Mouse (Mus musculus) heart, postnatal 4 days (tissue): ENCODE measurements around the gene Fhdc1. TPM values are rescaled to one million over a fixed set of nuclear protein-coding genes. Genes with fewer than 3 reads are reported as not detected.
A peak's percentile ranks its signal among the peaks of the same experiment; 100 is the strongest.

Experiments used
- DNase-seq: peaks from one replicate; pipeline ENCODE4 v3.0.0; 2021
- total RNA-seq, 2 experiments: library from RNA; stranded (reverse); gene quantifications; 2 replicates each; pipeline ENCODE4 v1.2.3; 2021

Gene Fhdc1
- total RNA-seq: 1 to 10 TPM; 1.0 to 1.3 TPM

DNA sequence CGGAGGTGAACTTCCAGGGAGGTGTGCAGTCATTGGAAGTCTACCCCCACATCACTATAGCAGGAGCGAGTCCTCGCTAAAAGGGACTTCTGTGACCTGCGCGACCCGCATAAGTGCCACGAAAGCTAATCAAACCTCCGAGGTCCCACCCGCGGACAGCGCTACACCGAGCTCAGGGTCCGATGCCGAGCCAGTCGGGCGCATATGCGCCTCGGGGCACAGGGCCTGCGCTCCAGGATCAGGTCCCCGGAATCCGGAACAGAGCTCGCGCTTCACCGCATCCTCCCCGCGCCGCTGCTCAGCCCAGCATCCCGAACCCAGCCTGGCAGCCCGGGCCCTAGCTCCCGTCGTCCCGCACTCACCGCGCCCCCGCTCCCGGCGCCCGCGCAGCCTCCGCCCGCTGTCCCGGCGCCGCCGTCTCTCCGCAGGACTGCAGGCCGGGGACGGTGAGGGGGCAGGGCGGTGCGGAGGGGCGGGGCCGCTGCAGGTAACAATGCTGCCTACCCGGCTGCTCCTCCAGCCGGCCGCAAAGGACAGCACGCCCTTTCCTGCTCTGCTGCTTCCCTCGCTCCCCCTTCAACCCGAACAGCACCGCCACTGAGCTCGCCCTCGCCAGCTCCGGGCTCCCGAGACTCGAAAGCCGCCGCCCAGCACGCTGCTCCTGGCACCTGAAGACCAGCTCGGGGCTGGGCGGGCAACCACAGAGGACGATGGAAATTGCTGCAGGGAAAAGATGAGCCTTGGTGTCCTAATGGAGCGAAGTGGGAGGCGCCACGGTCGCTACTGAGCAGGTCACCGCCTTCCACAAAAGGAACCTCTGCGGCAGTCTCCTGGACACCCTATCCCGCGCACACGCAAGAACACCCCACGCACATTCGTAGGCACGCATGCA, at the start of gene Fhdc1:
TSS of gene Fhdc1 (minus strand) at position 424 of the 892 bp plus-strand sequence.
- DNase-seq: peak; percentile 52

DNA sequence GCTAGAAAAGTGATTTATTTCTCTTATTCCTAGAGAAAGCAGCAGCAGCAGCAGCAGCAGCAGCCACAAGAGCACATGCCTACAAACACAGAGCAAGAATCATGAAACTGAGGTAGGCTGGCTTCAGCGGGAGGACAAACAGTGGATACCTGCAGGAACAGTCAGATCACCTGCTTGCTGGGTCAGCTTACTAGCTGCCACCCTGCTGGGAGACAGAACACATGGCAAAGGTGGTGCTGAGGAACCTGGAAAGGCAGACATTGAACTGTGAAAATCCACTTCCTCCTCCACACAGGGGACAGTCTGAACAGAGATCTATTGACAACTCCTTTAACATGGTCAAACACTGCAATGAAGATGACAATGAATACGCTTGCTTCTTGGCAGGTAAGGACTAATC, 48.8 kb upstream of the Fhdc1 start:
- DNase-seq: no peak

DNA sequence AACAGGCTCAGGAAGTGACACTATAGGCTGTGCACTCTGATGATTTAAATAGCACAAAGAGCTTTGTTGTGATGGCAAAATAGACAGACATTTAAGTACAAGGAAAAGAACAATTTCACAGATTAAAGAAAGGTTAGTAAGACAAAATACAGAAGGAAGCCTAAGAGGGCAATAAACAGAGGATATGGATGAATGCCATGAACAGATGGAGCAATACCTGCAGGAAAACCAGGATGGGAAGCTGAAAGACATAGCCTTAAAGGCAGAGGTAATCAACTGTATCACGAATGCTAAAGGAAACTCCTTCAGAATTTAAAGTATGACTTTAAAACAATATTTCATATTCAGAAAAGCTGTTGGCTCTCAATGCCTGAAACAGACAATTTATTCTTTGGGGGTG, 44.7 kb upstream of the Fhdc1 start:
- no peak for DNase-seq

DNA sequence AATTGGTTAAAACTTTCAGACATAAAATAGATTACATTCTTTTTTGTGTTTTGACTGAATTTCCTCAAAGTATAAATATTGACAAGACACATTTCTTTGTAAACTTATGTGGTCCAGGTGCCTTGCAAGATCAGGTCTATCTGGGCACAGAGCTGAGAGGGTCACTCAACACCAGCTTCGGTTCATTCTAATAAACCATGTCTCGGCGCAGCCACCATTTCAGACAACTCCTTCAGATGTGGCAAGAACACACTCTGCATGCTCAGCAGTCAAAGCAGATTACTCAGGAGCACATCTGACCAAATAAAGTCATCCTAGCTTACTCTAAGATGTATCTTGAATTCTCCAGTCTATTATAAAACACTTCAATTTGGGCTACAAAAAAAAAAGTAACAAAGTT, 35.9 kb upstream of the Fhdc1 start:
- DNase-seq: no peak

DNA sequence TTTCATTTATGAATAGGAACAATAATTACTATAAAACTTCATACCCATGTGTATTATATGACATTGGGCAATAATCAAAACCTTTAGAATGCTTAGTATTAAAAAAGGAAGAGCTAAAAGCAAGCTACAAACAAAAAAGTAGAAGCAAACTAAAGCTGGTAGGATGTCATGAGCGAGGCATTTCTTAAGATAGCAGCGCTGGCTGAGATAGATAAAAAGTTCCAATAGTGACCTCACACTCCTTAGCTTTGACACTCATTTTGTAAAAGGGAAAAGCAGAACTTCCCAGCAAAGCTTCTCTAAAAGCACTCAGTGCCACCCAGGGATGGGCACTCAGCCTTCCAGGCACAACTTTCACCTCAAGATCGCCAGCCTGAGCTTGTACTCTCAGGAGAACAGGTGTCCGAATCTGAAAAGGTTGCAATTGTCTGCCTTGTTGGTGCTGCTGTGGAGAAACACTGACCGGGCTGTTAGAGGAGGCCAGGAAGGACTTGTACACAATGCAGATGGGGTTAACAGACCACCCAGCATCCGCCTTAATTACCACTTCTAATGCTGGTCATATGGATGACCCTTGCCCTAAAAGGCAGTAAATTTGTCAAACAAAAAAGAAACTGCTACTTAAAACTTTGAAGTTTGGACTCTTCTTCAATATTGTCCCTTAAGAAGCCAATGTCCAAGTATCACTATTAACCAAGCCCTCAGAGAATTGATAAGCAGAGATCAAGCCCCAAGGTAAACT, 32.7 kb upstream of the Fhdc1 start:
- DNase-seq: no peak

DNA sequence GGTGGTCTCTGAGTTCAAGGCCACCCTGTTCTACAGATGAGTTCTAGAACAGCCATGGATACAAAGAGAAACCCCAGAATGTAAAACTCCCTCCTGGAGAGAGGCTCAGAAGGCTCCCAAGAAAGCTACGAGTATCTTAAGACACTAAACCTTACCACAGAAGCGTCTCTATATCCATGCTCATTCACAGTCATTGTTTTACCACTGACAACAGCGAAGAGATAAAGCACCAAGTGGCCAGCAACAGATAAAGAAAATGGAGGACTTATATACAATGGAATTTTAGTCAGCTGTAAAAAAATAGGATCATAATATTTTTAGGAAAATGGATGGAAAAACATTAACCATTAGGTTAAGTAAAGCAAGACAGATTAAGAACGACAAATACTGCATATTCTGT, 25.0 kb upstream of the Fhdc1 start:
- no peak for DNase-seq

DNA sequence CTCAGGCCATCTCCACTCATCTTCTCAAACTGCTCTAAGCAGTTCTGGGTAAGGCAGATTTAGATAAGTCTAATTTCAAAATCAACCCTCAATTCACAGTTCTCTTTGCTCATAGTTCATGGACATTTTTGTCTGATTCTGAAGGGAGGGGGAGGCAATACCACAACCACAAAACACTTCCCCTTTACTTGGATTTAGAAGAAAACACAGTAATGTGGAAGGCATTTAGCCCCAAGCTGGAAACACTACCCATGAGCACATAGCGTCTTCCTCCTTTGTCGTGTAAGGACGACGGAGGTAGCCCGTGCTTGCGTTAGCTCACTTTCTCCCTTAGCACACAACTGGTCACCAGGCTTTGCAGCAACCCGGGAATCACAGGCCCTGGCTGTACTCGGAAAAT, 24.1 kb upstream of the Fhdc1 start:
- DNase-seq: no peak

DNA sequence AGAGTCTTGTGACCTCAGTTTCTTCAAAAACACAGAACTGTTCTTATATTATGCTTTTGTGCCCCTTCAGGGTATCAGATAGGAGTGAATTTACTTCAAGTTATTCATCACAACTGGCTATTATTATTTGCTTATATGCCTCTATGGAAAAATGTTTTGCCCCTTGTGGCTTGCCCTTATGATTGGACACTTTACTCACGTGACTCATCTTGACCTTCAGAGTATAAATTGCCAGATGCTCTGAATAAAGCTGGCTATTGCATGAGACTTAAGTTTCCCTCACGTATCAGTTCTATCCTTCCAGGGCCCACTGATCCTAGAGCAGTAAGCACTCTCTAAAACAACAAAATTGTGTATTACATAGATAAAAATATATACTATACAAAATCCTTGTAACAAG, 21.9 kb upstream of the Fhdc1 start:
- no peak for DNase-seq

DNA sequence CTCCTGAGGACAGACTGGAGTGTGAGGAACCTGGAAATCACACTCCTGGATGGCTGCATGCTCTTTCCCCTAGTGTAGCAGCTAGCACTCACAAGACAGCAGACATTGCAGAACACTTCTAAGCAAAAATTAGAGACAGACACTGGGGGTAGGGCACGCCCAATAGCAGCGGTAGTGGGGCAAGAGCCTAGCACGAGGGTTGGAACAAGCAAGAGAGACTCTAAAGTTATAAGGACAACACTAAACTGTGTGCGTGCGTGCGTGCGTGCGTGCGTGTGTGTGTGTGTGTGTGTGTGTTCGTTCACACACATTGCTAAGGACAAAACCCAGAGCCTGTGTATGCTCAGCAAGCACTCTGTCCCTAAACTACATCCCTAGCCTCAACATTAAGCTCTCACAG, 20.3 kb upstream of the Fhdc1 start:
- DNase-seq: no peak

DNA sequence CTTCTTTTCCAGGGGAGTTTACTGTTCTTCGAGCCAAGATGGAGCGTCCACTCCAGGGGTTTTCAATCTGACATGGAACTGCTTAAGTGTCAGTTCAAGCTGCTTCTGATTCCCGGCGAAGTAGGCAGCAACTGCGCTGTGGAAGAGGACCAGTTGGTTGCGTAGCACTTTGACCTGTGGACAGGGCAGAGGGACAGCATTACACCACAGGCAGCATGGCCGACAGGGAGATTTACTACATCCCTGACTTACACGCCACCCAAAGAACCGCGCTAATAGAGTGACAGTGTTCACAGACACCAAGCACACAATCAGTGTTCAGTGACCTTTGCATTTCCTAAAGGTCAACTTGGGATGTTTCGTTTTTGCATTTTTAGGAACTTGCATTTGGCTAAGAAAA, 17.5 kb upstream of the Fhdc1 start:
- no peak for DNase-seq

DNA sequence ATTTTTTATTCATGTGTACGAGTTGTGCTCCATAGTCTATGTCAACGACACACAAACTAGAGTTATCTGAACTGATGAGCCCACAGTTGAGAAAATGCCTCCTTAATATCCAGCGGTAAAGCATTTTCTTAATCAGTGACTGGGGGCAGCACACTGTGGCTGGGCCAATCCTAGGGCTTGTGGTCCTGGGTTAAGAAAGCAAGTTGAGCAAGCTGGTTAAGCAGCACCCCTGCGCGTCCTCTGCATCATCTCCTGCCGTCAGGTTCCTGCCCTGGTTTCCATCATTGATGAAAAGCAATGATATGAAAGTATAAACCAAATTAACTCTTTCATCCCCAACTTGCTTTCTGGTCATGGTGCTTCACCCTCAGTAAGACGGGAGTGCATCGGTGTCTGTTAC, 12.4 kb upstream of the Fhdc1 start:
- DNase-seq: no peak

DNA sequence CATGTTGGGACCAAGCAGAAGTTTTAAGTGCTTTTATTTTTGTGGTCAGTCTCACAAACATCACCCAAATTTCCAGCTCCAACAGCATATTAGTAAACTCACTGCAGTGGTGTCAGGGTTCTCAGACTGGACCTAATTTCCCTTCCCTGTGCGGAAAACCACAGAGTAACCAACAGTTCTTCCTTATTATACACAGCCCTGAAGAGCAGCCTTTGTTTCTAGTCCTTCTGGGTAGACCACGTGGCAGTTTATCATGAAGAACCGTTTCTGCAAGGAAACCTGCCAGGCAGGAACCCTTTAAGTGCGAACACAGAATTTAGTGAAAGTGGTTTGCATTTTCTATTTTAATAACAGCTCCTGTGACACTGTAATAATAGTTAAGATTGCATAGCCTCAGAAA, 11.9 kb upstream of the Fhdc1 start:
- no peak for DNase-seq

DNA sequence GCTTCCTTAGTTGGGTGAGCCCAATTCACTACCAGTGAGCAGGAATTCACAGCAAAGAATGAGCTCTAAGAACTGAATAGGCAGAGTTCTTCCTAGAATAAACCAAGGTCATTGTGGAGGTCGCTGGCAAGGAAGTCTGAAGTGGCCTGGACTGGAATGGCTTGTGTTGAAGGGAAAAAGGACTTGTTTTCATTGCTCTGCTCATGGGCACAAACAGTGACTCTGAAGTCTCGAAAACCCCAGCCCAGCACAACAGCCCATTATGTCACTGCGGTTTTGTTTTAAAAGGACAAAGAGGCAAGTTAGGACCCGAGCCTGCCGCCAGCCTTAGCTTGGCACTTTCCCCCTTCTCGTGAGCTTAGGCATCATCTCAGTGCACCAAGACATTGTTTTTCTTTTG, 8.5 kb upstream of the Fhdc1 start:
- no peak for DNase-seq

DNA sequence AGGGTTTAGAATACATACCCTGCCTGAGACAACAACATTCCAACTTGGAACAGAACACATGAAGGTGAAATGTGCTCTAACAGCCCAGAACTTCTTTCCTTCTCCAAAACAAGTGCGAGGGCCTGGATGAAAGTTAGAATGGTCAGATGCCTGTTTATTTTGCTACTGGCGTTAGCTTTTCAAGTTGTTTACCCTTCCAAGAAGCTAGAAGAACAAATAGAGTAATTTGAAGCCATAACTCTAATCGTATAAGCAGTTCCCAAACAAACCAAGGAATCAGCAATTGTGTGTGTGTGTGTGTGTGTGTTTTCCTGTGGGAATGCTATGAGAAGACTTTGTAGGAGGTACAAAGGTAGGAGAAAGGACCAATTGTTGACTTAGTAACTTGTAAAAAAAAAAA, 4.7 kb upstream of the Fhdc1 start:
- DNase-seq: no peak

DNA sequence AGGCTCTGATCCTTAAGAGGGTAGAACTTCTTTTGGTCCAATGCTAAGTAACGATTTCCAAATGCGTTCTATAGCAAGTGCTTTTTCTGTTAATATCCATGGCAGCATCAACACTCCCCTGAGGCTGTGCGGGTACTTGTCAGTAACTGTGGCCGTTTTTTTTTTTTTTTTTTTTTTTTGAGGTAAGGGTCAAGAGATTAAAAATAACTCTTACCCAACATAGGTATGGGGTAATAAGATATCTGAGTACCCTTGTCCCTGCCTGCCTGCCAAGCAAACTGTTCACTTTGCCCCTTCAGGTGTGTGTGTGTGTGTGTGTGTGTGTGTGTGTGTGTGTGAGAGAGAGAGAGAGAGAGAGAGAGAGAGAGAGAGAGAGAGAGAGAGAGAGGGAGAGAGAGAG, 4.1 kb upstream of the Fhdc1 start:
- DNase-seq: no peak

DNA sequence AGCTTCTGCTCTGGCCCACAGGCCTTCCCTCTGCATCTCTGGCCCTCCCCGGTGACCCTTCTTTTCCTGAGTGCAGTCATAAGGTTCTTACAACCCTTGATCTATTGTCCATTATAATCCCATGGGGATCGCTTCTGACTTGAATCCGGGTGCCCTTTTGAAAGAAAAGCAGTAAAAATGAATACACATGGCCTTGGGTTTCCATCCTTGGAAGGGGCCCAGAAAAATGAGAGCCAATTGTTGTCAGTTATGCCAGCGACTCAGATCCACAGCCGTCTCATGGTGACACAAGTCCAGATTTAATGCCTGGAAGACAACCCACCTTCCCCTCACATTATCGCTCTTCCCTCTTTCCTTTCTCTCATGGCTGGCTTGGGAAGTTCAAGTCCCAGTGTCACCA, 1.9 kb upstream of the Fhdc1 start:
- no peak for DNase-seq

DNA sequence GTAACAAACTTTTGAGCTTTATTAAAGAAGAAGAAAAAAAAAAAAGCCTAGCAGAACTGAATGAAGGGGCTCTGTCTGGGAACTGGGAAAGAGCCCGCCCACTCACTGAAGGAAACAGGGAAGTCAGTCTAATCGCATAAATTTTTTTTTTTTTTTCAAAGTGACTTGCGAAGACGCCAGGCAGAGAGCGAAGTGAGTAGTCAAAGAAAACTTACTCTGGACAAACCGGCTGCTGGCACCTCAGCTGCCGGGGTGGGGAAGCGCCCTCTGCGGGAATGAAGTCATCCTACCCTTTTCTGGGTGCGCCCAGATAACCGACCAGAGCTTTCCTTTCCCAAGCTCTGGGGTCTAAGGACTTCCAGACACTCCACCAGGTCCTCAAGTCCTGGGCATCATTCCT, 875 bp upstream of the Fhdc1 start:
- peak; percentile 61 for DNase-seq

DNA sequence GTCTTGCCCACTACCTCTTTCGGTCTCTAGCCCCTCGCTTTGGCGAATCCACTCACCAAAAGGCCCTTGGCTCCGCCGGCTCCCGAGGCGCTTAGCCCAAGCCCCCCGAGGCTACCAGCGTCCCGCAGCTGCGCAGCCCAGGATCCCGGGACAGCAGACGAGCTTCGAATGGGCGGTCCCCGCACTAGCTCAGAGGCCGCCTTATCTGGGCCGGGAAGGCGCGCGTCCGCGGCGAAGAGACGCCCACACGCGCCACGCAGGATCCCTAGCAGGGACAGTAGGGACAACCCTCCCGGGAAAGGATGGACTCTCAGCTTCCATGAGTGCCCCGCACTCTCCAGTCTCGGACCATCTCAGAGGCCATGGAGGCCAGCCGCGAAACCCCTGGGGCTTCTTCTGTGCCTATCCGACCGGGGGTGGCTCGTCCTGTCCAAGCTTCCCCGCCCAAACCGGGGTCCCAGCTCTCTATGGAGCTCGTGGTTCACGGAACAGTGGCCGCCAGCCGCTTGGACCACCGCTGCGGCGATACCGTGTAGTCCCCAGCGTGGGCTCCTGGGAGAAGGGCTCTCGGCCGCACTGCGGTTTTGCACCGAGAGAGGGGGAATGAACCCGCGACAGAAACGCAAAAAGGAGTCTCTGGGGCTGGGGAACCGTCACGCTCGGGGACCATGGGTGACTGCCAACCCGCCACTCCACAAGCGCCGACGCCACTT, 780 bp downstream of the Fhdc1 start:
- peak; percentile 52 for DNase-seq

DNA sequence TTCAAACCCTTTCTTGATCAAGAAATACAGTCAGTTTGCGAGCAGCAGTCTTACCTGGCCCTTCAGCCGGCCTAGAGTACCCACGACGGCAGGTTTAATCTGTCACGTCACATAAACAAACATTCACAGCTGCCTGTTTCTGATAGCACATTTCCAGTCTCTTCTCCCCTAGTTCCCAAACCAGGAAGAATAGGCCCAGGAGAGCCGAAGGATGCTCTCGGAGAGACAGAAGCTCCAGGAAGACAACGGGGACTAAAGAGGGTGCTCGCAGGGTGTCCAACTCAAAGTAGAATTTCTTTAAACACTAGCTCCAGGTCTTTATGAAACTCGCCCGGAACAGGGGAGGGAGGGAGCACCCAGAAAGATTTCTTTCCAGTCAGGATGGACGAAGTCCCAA, 1.3 kb downstream of the Fhdc1 start:
- DNase-seq: no peak

DNA sequence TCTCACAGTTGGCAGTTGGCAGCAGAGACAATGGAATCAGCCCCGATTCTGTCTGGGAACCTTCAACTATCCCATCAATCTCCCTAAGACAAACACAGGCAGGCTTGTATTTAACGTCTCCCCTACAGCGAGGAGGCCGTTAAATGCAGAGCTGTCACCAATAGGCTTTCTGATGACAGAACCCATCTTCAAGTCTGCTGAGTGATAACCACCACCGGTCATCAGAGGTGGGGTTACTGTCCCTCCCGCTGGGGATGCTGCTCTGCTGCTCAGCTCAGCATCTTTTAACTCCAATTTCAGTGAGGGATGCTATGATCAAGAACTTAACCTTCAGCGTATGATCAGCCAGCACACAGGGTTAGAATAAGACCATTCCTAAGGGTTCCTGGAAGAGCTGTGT, 2.0 kb downstream of the Fhdc1 start:
- DNase-seq: no peak

DNA sequence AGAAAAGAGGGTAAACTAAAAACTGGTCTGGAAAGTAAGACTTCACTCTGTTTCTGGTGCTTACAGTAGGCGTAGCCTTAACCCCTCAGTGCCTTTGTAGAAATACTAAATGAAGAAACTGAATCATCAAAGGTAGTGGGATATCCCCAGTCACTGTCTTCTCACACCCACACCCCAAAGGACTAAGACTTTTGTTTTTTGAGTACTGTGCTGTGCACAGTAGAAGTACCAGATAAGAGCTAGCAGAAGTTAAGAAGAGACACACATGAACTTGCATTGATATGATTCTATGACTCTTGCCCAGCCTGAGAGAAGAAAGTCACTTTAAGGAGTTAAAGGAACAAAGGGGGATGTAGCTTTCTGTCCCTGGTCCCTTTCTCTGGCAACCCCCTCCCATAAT, 2.7 kb downstream of the Fhdc1 start:
- no peak for DNase-seq

DNA sequence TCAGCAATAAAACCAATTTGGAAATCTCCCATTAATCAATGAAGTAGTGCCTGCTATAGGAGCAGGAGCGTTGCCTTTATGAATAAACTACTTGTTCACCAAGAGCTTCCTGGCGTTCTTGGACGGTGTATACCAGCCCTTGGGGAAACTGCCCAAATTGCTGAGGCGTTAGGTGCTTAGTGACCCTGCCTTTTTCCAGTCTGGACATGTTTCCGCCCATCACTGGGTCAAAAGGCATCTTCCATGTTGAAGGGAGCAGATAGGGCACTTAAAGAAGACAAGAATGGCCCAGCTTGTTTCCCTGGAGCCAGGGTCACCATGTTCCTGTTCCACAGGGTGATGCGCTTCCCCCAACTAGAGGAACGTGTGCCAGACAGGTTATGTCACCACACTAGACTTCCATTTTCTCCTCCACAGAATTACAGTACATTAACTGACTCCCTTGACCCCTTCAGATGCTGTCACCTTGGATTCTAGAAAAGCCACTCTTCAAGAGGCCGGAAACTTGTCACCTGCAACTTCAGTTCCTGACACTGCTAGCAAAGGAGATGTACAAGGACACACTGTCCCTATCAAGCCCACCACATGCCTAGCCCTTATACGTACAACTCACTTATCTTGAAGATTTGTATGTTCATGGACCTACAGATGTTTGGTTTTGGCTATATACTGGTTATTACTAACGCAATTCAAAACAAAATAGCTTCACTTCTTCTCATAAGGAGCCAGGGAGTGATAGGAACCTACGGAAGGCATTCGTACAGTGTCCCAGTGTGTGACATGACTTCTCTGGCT, 5.1 kb downstream of the Fhdc1 start:
- no peak for DNase-seq

DNA sequence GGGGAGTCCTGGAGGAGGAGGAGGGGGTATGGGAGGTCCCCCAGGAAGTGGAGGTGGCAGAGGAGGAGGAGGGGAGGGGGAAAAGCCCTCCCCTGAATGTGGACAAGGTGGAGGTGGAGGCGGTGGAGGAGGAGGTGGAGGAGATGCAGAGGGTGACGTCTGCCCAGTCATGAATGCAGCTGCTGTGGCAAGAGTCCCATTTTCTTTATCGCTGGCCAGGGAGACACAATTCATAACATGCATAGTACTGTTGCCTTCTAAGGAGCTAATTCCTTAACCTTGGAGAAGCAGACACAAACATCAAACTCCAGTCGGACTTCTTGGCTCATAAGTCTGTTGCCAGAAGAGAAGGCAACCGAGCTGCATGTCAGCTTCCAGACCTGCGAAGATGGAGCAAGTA, 5.8 kb downstream of the Fhdc1 start:
- no peak for DNase-seq
